Mouse (Mus musculus) activated CD4-positive, CD25-positive, alpha-beta regulatory T cell, adult 4 months (primary cell): Measurements from ENCODE around the gene Adora2a. TPM values are rescaled to one million over a fixed set of nuclear protein-coding genes. Genes with fewer than 3 reads are reported as not detected.
"Not testable (repeated sequence)": the region's sequence is repeated elsewhere in the genome, so short reads cannot be mapped to it uniquely, and the experiment has no call there.

Source experiments
- ATAC-seq: one replicate; pipeline ENCODE4 v1.8.0; 2017
- polyA plus RNA-seq, 2 experiments: library from polyadenylated mRNA; unstranded; fragments of 100-300 nt; shearing (Covaris generic); gene quantifications; one replicate each; pipeline ENCODE4 v1.2.1; 2017

Gene Adora2a
- polyA plus RNA-seq: 10 to 100 TPM; 18.6 to 30.1 TPM

DNA sequence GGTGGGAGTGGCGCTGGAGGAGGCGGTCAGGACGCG, at the start of gene Adora2a:
Gene Adora2a, plus strand, starts transcription at position 6 of the 36 bp plus-strand sequence.
- no peak for ATAC-seq

DNA sequence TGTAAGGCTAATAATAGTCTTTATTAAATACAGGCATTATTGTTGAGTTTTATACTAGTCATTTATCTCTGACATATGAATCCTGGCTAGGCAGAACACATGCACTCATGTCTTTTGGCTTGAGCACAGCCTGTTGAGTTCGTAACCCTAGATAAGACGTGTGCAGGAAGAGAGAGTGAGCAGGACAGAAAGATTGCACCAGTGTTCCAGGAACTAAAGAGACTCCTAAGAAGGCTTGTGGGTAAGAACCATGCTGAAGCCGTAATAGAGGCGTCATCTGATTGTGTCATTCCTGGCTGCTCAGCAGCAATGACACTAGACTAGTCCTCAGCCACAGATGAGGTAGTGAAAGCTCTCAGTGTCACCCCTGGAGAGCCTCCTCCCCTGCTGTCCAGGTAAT, 43.7 kb upstream of the Adora2a start:
- no peak for ATAC-seq

DNA sequence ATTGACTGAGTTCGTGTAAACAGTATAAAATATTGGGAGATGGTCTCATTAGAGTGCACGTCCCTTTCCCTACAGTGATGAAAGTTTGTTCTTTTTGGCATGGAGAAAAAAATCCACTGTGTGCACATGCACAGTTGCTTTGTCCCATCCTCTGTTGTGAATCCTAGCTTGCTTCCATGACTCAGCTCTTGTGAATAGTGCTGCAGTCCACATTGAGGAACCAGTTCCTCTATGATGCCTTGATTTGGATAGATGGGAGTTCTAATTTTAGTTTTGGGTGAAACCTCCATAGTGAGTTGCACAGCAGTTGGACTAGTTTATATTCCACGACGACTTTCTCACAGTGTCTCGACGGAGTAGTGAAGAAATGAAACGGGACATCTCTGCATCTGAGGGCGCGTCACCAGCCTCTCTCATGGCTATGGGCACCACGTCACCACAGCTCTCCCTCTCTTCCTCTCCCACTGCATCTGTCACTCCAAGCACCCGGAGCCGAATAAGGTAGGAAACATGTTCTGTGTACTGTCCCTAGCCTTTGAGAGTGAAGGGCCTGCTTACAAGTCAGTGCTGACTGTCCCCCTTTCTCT, 40.2 kb upstream of the Adora2a start:
- no peak for ATAC-seq

DNA sequence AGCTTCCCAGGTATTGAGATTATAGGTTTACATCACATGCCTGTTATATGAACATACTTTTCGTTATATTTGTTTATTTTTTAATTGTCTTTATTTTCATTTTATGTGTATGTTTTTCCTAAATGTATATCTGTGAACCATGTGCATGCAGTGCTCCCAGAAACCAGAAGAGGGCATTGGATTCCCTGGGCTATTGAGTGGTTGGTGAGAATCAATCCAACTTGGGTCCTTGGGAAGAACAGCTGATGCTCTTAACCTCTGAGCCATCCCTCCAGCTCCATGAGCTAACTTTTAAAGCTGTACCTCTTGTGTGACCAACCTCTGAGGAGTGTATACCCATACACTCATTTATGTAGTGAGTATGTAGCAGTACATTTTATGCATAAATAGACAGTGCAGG, 39.2 kb upstream of the Adora2a start:
- ATAC-seq: peak; percentile 51

DNA sequence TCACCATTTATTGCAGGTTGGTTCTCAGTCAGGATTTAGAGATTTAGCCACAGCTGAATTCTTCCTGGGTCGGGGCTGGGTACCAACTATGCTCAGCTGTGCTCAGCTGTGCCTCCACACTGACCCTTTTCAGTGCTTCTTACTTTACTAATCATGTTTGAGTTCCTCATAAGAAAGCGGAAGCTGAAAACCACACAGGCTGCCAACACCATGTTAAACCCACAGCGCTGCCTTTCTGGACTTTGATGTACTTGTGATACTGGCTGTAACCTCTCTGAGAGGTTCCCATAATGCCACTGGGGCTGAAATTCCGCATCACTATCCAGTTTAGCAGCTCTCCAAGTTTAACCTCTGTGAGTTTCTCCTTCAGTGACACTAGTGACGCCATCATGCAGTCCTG, 34.0 kb upstream of the Adora2a start:
- peak; percentile 95 for ATAC-seq

DNA sequence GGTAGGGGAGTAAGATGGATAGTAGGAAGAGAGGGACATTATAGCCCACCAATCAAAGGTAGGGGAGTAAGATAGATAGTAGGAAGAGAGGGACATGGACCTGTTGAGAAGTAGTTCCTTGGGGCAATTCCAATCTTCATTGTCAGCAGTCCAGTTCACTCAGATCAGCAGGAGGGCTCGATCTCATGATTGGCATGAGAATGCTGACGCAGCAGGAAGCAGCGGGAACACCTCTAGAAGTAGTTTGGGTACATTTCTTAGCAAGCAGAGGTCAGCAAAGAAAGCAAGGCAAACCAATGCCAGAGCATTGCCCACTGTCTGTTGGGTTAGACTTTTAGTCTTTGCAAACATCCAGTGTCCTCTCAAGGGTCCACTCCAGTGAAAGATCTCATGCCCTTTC, 32.9 kb upstream of the Adora2a start:
- ATAC-seq: no peak

DNA sequence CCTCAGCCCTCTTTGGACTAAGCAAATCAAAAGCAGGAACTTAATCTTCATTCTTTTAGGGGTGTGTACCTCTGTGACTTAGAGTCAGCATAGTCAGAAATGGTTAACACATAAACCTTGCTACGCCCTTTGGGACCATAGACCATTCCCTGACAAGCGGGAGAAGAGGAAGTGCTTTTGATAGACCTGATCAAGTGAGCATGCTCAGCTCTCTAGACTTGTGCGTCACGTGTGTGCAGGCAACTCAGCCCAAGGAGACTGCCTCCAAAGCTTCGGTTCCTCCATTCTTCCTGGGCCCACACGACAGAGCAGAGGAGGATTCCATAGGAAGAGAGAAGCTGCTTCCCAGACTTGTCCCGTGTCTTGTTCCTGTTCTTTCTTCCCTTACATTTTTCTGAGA, 28.1 kb upstream of the Adora2a start:
- ATAC-seq: no peak

DNA sequence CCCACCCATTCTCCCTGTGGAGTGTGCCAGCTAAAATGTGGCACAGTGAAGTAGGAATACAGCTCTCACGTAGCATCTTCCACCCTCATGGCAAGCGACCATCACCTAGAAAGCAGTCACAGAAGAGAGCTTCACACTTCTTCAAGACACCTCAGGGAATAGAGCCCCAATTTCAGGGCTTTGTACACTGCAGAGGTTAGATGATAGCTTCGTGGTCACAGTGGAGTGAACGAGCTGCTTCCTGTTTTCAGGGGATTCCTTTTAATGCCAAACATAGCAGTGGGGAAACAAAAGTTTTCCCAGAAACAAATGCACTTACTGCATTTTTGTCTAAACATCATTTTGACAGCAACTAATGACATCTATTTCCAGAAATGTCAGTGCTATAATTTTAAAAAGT, 27.3 kb upstream of the Adora2a start:
- ATAC-seq: no peak

DNA sequence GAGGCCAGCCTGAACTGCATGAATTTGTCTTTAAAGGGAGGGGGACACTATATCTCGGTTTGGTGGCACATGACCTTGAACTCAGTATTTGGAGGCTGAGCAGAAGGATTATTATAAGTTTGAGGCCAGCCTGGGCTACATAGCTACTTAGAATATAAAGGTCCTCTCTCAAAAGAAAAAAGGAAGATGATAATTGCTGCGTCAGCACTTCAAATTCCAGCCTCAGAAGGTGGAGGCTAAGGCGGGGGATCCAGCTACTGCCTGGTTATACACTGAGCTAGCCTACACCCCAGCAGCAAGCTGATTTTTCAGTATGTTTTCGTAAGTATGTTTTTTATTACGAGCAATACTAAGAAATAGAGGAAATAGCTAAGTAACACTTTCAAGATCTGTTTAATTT, 26.0 kb upstream of the Adora2a start:
- no peak for ATAC-seq

DNA sequence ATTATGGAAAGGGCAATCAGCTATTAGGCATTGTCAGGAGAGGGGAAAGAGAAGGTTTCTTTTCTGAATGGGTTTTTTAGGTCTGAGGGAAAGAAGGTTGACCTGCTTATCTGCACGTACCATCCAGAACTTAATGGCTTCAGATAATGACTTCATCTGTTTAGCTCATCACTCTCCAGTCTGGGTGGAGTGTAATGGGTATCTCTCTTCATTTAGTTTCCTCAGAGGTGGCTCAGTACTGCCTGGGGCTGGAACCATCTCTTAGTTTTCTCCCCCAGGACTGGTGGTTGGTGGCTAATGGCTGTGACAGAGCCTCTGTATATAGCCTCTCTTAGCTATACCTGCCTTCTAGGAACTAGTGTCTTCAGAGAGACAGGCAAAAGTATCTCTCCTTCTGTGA, 25.3 kb upstream of the Adora2a start:
- no peak for ATAC-seq

DNA sequence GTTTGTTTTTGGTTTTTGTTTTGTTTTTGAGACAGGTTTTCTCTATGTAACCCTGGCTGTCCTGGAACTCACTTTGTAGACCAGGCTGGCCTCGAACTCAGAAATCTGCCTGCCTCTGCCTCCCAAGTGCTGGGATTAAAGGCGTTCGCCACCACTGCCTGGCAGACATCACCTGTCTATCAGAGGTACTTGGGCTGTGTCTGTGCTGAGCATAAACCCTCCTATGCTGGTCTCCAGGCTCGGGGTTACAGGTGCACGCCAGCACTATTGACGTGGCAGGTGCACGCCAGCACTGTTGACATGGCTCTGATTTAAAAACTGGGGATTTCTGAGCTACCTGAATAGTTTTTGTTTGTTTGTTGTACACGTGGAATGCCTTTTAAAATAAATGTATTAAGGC, 24.5 kb upstream of the Adora2a start:
- not testable (repeated sequence) for ATAC-seq

DNA sequence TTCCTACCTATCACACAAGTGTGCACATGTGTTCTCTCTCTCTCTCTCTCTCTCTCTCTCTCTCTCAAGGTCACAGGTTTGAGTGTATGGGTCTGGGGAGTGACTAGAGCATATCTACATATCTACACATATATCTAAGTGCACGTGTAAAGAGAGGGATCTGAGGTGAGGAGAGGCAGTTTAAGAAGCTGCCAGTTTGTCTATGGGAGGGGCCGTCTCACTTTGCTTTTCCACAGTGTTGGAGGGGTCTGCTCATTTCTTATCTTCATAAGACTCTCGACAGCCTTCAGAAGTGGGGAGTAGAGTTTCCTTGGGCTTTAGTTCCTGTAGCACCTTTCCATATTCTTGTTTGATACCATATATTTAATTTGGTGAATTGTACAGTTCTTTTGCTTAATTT, 23.4 kb upstream of the Adora2a start:
- ATAC-seq: no peak

DNA sequence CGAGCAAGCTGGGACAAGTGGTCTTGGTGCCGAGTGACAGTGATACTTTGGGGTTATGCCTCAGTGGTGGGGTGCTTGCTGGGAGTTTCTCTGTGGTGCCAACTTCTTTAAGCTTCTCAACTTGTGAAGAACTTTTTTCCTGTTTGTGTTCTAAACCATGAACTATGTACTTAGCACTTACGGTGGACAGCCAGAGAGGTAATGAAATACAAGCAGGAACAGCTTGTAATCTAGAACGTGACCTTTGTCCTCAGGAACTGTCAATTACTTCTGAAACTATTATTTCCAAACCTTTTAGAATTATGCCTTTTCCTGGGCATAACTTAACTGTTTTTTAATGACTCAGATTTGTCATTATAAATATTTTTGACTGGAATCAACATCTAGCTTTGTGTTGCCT, 22.3 kb upstream of the Adora2a start:
- no peak for ATAC-seq

DNA sequence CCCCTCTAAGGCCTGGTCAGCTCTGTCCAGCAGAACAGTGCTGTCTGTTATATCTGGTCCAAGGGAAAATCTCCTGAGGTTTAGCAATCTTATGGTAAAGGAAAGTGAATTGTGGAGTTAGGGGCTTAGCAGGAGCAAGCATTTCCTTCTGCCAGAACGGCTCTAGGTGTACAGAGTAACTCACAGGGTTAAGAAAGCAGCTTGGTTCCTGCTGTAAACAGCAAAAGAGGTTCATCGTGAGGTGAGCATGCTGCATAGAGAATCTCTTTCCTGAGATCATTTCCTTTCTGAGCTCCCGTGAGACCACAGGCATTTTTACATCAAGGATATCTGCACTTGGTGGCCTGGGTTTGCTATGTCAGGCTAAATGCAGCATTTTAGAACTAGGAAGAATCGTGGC, 21.8 kb upstream of the Adora2a start:
- ATAC-seq: peak; percentile 17

DNA sequence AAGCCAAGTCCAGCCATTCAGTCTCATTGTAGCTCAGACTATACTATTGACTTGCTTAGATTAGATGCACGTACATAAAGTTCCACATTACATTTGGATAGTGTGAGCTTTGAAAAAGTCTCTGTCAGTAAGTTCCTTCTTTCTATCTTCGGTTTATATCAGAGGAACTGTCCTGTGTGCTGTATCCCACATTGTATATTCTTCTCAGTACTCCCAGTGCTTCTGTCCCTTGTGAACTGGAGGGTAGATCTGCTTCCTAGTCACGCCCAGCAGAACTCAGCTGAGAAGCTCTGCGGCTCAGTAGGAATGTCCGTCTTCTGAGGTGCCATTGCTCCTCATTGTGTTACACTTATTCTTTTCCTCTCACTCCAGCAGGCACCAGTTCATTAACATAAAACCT, 18.1 kb upstream of the Adora2a start:
- ATAC-seq: no peak

DNA sequence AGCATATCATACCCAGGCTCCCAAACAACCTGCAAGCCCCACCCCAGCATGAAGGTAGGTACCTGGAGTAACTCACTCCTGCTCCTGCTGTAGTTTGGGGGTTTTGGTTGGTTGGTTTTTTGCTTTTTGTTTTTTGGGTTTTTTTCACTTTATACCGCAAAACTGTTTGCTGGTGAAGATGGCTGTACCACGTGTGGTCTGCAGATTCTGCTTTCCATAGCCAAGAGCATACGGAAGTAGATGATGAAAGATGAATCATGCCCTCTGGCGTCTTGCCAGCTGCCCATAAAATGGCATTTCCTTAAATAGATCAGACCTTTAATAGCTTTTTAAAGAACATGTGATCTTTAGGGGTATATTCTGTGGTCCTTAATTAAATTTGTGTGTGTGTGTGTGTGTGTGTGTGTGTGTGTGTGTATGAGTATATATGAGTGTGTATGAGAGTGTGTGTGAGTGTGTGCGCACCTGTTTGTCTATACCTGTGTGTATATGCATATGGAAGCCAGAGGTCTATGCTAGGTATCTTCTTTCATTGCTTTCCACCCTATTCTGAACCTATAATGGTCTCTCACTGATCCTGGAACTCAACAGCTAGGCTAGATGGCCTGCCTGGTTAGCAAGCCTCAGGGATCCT, 16.8 kb upstream of the Adora2a start:
- peak; percentile 50 for ATAC-seq

DNA sequence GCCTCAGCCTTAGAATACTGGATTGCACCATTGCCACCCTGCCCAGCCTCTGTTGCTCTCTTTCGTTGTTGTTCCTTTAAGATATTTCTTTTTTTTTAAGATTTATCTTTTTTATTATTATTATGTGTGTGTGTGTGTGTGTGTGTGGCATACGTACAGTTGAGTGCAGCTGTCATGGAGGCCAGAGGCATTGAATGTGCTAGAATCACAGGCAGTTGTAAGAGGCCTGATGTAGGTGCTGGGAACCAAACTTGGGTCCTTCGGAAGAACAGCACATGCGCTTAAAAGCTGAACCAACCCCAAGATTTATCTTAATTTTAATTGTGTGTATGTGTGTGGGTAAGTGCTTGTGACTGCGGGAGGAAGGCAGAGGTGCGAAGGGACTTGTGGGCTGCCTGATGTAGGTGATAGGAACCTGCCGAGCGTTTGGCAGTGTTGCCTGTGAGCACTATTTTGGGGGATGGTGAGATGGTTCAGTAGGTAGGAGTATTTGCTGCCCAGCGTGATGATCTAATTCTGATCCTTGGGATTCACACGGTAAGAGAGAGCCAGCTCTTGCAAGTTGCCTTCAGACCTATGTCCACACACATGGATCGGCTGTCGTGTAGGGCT, 15.4 kb upstream of the Adora2a start:
- ATAC-seq: no peak

DNA sequence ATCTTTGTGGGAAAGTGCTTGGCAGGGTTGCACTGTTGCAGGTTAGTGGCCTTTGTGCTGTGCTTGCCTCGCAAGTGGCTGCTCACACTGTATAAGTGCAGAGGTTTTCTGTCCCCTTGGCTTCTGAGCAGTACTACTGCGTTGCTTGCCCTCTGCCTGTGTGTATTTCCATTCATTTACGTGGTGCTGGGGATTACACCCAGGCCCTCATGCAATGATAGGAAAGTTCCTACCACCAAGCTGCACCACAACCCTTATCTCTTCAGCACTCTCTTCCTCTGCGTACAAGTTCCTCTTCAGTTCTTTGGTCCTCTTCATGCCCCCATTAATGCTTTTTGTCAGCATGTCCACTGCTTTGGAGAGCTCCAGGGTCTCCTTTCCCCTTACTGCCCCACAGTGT, 14.7 kb upstream of the Adora2a start:
- peak; percentile 19 for ATAC-seq

DNA sequence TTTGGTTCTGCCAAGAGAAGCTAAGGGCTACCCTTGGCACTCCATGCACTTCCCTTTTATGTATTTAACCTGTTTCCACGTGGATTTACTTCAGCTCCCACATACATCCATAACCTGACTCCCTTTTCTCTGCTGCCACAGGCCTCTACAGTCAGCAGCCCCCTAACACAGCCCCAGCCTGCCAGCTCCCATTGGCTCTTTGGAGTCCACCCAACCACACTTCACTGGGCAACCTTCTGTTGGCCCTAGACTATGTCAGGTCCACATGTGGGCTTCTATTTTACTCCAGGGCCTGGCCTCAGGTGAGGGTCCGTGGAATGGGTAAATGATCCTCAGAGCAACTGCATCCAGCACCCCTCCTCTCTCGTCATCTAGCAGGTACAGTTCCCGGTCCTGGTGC, 14.1 kb upstream of the Adora2a start:
- no peak for ATAC-seq

DNA sequence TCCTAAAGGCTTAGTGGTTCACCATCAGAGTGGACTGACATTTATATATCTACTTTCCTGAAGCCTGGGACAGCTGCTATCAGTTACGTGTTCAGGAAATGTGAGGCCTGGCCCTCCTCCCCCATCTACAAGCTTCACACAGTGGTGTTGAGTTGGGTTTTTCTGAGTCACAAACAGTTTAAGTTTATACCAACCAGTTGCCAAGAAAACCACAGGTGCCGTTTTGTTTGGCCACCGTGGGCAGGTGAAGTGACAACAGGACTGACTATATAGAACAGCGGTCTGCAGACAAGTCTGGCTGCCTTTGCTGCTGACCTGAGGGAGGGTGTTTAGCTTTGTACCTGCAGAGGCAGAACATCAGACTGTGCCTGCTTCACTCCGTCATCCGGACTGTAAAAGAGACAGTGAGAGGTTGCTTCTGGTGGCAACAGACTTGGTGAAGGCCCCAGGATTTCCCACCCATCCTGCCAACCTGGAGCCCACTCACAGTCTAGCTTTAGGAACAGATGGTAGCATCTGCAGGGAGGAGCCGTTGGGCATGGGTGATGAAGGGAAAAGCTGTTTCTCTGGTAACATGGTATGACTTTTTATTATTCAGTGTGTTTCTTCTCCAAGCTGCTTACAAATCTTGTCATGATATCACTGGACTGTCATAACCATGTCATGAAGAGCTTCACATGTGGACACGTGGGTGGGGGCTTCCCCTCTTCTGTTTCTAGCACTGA, 13.2 kb upstream of the Adora2a start:
- peak; percentile 45 for ATAC-seq

DNA sequence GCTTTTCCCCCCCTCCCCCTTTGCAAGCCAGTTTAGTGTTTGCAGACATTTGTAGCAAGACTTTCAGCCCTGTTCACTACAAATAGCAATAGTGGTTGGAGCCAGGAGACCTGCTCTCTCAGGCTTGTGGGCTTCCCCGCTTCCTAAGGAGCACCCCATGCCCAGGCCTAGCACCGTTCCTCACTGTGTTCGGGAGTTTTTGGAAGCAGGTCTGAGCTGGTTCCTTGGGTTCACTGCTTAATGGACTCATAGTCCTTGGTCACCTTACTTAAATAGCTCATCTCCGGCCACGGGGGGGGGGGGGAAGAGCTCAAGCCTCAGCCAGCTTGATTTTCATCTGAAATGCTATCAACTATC, 12.7 kb upstream of the Adora2a start:
- no peak for ATAC-seq

DNA sequence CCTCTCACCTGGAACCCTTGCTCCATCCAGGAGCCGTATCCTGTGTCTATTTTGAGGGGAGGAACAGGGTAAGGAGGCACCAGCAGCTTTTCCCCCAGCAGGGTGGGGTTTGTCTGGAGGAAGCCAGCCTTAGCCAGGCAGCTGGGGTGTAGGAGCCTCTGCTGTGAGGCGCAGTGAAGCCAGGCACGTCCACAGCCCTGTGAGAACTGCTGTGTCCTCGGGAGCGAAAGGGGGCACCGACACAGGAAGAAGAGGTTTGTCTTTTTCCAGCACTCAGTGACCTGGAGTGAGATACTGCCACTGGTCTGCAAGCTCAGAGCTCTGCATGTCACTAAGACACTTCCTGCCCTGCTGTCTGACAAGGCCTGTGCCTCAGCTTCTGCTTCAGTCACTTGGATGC, 12.3 kb upstream of the Adora2a start:
- peak; percentile 5 for ATAC-seq

DNA sequence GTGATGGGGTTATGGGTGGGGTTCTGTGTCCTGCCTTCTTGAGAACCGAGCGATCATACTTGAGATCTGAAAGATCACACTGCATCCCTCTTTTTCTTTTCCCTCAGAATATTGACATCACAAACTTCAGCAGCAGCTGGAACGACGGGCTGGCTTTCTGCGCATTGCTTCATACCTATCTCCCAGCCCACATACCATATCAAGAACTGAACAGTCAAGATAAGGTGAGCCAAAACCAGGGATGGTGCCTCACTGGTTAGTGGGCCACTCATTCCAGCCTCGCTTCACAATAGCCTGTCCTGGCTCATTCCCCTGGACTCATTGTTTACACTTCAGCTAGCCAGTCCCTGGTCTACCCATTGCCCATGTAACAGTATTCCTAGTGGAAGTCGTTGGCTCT, 9.5 kb upstream of the Adora2a start:
- ATAC-seq: no peak

DNA sequence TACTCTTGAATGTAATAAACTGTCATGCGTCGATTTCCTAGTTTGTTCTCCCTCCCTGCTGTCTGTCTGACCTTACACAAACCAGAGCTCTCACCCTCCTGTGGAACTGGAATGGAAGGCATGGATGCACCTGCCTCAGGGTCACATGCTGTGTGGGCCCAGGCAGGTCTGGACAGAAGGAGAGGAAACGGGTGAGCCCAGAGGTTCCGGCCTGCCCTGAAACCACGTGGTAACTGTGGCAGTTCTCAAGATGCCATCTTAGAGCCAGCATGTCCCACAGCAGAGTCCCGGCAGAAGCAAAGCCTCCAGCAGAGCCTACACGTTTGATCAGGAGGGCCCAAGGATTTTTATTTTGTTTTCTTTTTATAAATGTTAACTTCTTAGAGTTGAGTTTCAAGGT, 4.3 kb upstream of the Adora2a start:
- ATAC-seq: no peak
